Mouse (Mus musculus): ENCODE measurements around the gene Smu1.

GRCm38 (mm10) chr4:40735351-40735750, 22.4 kb downstream of the Smu1 start:
- no peak for TF ChIP-seq GATA1 (IDR thresholded peaks at IDR 0.05; ENCODE audit: borderline replicate concordance, low read length)
- TF ChIP-seq FLI1 (IDR thresholded peaks at IDR 0.05; ENCODE audit: low read length) = no peak

All from megakaryocyte, embryonic 14.5 days (primary cell).